Mouse (Mus musculus) yolk sac, embryonic 10.5 days (tissue): ENCODE measurements around the gene Ppm1a.
"Not testable (repeated sequence)": the region's sequence is repeated elsewhere in the genome, so short reads cannot be mapped to it uniquely, and the experiment has no call there.

ENCODE experiments used
- DNase-seq: peaks from one replicate; pipeline ENCODE4 v3.0.0-alpha.2; 2017; ENCODE audit warnings: low spot score

The Ppm1a gene

GRCm38 (mm10) chr12:72761649-72762261 is 4.5 kb downstream of the Ppm1a start:
- peak; percentile 83 for DNase-seq

GRCm38 (mm10) chr12:72762502-72762901 is 5.2 kb downstream of the Ppm1a start:
- no peak for DNase-seq

DNA sequence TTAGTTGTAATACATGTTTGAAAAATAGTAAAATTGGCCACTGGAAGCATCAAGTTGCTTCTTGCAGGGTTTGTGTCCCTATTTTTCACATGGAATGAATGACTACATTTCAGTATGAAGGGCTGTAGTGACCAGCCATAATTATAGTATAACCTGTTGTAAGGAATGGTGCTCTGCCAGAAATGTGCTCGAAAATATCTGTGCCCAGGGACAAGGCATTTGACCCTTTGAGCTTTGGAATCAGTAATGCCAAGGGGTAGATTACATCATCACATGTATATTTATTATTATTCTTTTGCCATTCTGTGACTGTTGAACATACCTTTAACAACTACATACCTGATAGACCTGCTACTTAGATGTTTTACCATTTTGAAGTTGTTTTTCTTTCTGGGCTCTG is 5.9 kb downstream of the Ppm1a start:
- no peak for DNase-seq

GRCm38 (mm10) chr12:72767809-72768208 is 10.6 kb downstream of the Ppm1a start:
- no peak for DNase-seq

DNA sequence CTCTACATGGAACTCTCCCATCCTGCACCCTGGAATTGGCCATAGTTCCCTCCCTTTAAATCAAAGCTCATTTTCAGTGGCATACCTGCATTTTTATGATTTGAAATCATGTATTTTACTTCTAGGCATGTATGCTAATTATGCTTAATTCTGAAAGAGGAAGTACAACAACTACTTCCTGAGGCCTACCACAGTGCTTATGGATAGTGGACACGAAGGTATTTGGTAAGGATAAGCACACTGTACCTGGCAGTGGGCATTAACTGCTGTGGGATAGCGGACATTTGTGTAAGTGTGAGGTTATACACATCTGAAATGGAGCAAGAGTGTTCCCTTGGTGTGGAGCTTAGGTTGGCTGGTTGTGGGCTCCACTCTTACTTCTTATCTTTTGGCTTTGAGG is 11.0 kb downstream of the Ppm1a start:
- no peak for DNase-seq

DNA sequence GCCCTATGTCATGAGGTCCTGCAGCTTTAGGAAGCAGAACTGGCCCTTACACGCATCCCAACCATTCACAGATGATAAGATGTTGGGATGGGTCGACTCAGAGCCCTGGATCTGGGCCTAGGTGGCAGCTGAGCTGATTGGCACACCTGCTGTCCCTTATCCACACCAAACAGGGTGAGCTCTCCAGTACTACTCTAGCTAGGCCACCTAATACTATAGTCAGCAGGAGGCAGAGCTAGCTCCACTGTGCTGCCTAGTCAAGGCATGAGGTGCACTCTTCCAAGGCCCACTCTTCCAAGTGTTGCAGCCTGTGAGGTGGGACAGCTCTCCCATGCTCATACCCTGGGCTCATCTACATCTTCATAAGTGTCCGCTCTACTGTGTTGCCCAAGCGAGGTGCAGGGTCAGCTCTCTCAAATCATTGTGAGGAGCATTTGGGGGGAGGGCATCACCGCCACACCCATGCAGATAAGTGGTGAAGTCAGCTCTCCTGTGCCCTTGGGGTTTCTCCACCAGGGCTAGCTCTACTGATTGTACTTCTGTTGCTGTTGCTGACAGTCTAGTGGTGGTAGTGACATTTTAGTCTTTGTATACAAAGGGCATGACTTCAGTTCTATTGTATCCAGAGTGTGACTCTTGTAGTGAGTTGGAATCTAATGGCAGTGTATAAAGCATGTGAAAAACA is 12.4 kb downstream of the Ppm1a start:
- no peak for DNase-seq

DNA sequence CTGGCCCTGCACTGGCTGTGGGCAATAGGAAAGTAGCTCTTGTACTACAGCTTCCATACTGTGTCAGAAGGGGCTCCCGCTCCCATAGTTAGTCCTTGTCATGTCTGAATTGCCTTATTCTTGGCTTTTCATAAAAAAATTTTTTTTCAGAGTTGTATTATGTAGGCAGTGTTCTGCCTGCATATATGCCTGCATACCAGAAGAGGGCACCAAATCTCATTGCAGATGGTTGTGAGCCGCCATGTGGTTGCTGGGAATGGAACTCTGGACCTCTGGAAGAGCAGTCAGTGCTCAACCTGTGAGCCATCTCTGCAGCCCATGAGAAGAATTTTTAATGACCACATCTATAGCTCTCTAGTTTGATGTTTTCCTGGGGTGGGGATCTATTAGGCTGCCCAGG is 13.9 kb downstream of the Ppm1a start:
- DNase-seq, result no peak

DNA sequence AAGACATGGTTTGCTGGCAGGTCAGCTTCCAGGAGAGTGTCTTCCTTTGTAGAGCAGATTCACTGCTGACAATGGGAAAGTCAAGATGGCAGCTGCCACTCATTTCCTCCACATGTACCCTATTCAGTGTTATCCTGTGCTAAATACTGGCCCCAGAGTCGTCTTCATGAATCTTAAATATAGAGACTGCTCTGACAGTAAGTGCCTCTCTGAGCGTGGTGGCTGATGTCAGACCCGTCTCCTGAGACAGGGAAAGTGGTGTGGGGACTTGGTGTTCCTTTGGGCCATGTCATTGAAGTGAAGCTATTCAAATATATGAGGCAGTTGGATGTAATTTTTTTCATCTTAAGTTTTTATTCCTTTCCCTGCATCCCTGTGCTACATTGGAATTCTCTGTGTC is 14.5 kb downstream of the Ppm1a start:
- DNase-seq, result no peak

- DNase-seq, result no peak
Observed at GRCm38 (mm10) chr12:72773921-72774320, 16.7 kb downstream of the Ppm1a start.

DNA sequence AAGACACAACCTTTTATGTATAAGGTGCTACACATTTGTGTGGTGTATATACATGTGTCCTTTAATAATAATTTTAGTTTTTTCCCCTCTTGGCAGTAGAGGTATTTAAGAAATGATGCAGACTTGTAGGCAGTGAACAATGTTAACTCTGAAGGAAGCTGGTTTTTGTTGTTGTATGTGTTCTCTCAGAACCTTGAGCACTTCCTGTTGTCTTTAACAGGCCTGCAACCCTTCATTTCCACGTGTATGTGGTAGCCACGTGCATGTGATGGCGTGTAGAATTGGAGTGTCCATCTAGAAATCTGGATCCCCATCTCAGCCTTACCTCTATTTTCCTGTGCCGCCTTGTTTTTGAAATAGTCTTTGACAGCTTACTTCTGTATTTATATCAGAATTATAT is 20.0 kb downstream of the Ppm1a start:
- DNase-seq, result no peak

- no peak for DNase-seq
Observed at GRCm38 (mm10) chr12:72780136-72780535, 22.9 kb downstream of the Ppm1a start.

DNA sequence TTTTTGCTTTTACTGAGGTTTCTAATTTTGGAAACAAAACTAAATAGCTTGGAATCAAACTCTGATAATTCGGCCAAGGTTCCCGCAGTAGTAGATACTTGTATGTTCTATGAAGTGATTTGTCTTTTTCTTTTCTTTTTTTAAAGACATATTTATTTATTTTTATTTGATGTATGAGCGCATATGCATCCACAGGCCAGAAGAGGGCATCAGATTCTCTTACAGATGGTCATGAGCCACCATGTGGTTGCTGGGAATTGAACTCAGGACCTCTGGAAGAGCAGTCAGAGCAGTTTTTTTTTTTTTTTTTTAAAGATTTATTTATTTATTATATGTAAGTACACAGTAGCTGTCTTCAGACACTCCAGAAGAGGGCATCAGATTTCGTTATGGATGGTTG is 25.5 kb downstream of the Ppm1a start:
- DNase-seq, result not testable (repeated sequence)

DNA sequence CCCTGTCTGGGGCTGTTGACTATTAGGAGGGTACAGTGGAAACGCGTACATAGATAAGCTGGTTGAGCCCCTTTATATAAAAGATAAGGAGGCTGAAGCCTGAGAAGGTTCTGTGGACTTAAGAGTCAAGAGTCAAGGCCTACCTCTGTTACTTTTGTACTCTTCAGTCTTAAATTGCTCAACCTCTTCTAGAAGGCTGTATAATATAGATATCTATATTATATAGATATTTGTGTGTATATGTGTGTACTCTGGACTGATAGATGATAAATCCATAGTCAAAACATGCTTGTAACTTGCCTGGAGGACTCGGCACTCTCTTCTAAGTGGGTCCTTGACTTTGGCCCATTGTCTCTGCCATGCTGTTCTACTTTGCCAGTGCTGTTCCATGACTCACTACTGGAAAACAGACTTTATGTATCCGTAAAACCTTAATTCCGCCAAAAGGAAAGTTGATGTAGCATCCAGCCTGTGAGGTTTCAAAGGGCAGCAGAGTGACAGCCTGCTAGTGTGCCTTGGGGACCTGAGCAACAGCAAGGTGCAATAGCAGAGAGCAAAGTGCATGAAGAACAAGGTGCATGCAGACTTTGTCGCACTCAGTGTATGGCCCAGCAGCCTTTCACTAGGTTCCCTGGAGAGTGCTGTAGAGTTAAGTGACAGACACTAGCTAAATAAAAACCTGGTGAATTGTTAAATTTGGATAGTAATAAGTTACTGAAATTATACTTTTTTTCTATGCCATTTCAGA is 28.1 kb downstream of the Ppm1a start:
- DNase-seq, result peak; percentile 52

DNA sequence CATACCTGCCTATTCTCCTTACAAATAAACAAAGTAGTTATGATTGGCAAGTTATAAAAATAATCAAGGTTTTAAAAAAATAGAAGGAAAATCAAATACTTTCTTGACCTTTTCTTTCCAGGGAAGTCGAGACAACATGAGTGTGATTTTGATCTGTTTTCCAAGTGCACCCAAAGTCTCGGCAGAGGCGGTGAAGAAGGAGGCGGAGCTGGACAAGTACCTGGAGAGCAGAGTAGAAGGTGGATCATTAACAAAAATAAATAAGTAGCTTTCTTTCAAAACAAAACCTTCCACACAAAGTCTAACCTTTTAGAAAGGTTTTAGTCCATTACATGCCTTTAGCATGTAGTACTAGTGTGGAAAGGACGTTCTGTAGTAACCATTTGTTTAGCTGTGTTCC is 29.3 kb downstream of the Ppm1a start:
- peak; percentile 43 for DNase-seq

DNA sequence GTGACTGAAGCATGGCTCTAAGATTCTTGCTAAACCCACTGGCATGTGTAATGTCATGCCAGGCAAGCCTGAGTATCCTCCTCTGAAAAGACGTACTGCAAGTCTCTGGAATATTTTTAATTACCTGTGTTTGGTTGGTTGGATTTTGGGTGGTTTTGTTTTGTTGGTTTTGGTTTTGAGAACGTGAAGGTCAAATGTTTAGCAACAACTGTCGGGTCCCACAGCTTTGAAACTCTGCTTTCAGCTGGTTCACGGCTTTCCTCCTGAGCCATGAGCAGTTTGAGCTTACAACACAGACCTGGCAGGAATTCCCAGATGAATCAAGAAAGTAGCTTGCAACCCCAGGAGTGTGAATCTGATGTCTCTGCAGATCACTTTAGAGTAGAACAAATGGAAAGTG is 29.7 kb downstream of the Ppm1a start:
- no peak for DNase-seq

GRCm38 (mm10) chr12:72790538-72790937 is 33.3 kb downstream of the Ppm1a start:
- DNase-seq, result no peak

- peak; percentile 50 for DNase-seq
Observed at GRCm38 (mm10) chr12:72792320-72793091, 35.3 kb downstream of the Ppm1a start.

DNA sequence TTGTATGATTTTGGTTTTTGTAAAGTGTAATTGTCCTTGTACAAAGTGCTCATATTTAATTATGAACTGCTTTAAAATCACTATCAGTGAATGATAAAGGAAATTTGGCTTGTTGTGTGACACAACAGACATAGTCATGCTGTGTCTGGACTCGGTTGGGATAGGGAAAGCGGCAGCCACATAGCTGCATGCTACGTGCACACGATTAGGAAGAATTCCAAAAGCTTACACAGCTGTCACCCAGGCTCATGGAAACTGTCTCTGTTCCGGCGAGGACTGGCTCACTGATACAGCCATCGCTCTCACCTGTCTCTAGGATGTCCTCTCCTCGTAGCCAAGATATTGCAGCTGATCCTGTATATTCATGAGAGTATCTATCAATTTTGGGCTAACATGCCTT is 36.7 kb downstream of the Ppm1a start:
- DNase-seq, result no peak

GRCm38 (mm10) chr12:72809798-72810197 is 52.5 kb downstream of the Ppm1a start:
- DNase-seq, result no peak

DNA sequence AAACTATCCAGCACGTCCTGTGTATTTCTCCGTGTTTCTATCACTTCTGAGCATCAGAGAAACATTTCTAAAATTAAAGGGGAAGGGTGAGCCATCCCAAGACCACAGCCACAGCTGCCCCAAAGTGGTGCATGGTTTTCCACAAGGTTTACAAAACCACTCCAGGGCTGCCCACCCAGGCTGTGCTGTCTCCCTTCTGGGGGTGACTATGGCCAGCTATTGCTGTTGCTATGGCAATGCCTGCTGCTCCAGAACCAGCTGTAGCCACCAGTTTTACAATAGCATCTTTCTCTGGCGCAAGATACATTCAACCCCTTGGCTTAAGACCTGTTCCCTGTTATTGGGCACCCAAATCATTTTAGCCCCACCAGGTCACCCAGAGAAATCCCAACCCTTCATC is 54.3 kb downstream of the Ppm1a start:
- no peak for DNase-seq

- DNase-seq, result peak; percentile 39
Observed at GRCm38 (mm10) chr12:72820940-72821431, 63.7 kb downstream of the Ppm1a start.

GRCm38 (mm10) chr12:72821589-72821988 is 64.3 kb downstream of the Ppm1a start:
- DNase-seq, result no peak
